In genomic region chr12:17478196-17478595, GRCm38 (mm10) we compare ENCODE assay signal across 22 mouse cellular contexts.
DNase-seq lines count a peak whose midpoint lies in the region; ATAC-seq and TF ChIP-seq lines count a peak whose summit lies in the region.
"Had no signal": no experiment of that assay in that cellular context is flagged by ENCODE, and none has a peak within 500 bp of the region (broad histone marks: within the 10 kb centered on the region; RNA-seq: fewer than 3 reads in every experiment).

No protein-coding gene starts in this region.

- WGBS in heart, embryonic 12.5 days, result 81% methylated on average over 12 of the region's 12 CpGs
- WGBS in liver, adult 2 months, result 53% methylated on average over 12 of the region's 12 CpGs
- 78% methylated on average over 12 of the region's 12 CpGs for WGBS in liver, postnatal 0 days (ENCODE audit: insufficient replicate concordance)

- H3K4me2 ChIP-seq in heart, embryonic 12.5 days, result no peak overlapping the region
- no peak overlapping the region for H3K4me2 ChIP-seq in liver, postnatal 0 days (ENCODE audit: low read depth, low read length)
- H3K4me2 ChIP-seq: embryonic facial prominence, embryonic 15.5 days; forebrain, embryonic 12.5 days; heart, embryonic 11.5 days; hindbrain, embryonic 12.5 days had no signal

- H3K4me3 ChIP-seq in heart, embryonic 12.5 days, result no peak overlapping the region
- H3K4me3 ChIP-seq in liver, adult 2 months (ENCODE audit: insufficient read depth, low read depth, low read length), result no peak overlapping the region
- H3K4me3 ChIP-seq in liver, postnatal 0 days (ENCODE audit: low read depth, low read length), result no peak overlapping the region
- H3K4me3 ChIP-seq: embryonic facial prominence, embryonic 15.5 days; erythroblast, embryonic 14.5 days; forebrain, embryonic 12.5 days; heart, adult 2 months; hindbrain, embryonic 12.5 days had no signal

- no peak for TF ChIP-seq EP300 in liver, postnatal 0 days (IDR thresholded peaks at IDR 0.05; ENCODE audit: low read depth)

- no peaks in the 10 kb centered on the region for H3K9me3 ChIP-seq in heart, embryonic 12.5 days (replicated peaks)
- H3K9me3 ChIP-seq in liver, postnatal 0 days (ENCODE audit: low read length), result no peaks in the 10 kb centered on the region
- H3K9me3 ChIP-seq: embryonic facial prominence, embryonic 15.5 days; forebrain, embryonic 12.5 days; hindbrain, embryonic 12.5 days had no signal

- peak; percentile 71 for DNase-seq in heart, adult 11 months
- DNase-seq in liver, adult 2 months (ENCODE audit: extremely low read depth, low read depth, low spot score), result peak; percentile 68
- no peak for DNase-seq in liver, postnatal 0 days
- peak; percentile 35 for DNase-seq in testis, postnatal 10 days (ENCODE audit: low spot score)
- DNase-seq in testis, postnatal 14 days (ENCODE audit: low spot score), result no peak
- peak; percentile 11 to 52 for DNase-seq in urinary bladder, postnatal 4 days (ENCODE audit: low spot score in 2 of 2)
- no peak for DNase-seq in urinary bladder, postnatal 25 days (ENCODE audit: low spot score)
- DNase-seq: adrenal gland, postnatal 10 days; cerebellum, adult 11 months; cerebellum, adult 8-10 months; cerebellum, postnatal 14 days; embryo, embryonic 11 days; gastrocnemius, postnatal 10 days; heart, postnatal 36 days had no signal

- no peak for TF ChIP-seq POLR2A in liver, adult 2 months (IDR thresholded peaks at IDR 0.05; ENCODE audit: extremely low read depth, insufficient read depth, low read length)

- H3K4me1 ChIP-seq in heart, embryonic 12.5 days (replicated peaks), result no peaks in the 10 kb centered on the region
- H3K4me1 ChIP-seq in liver, adult 2 months (ENCODE audit: control insufficient read depth, insufficient read depth, low read length), result peaks cover 7% of the 10 kb centered on the region; the same call in 1 of the 2 replicates
- peaks cover 4% of the 10 kb centered on the region for H3K4me1 ChIP-seq in liver, postnatal 0 days (ENCODE audit: insufficient read depth)
- H3K4me1 ChIP-seq: embryonic facial prominence, embryonic 15.5 days; forebrain, embryonic 12.5 days; hindbrain, embryonic 12.5 days had no signal

- no peaks in the 10 kb centered on the region for H3K79me2 ChIP-seq in liver, adult 2 months (ENCODE audit: control insufficient read depth, insufficient read depth, low read length)

- H3K27me3 ChIP-seq in heart, embryonic 12.5 days (replicated peaks), result peaks cover 7% of the 10 kb centered on the region; the same call in 1 of the 2 replicates
- H3K27me3 ChIP-seq in liver, adult 2 months (ENCODE audit: control insufficient read depth, insufficient read depth, low read length), result no peaks in the 10 kb centered on the region
- H3K27me3 ChIP-seq in liver, postnatal 0 days (ENCODE audit: insufficient read depth, low read length), result no peaks in the 10 kb centered on the region
- H3K27me3 ChIP-seq: embryonic facial prominence, embryonic 15.5 days; forebrain, embryonic 12.5 days; hindbrain, embryonic 12.5 days had no signal

- no peak for ATAC-seq in heart, embryonic 12.5 days (ENCODE audit: insufficient number of reproducible peaks, low FRiP score)
- no peak for ATAC-seq in liver, postnatal 0 days
- ATAC-seq: forebrain, embryonic 16.5 days had no signal

- H3K36me3 ChIP-seq in heart, embryonic 12.5 days, result no peaks in the 10 kb centered on the region
- no peaks in the 10 kb centered on the region for H3K36me3 ChIP-seq in liver, adult 2 months (ENCODE audit: control insufficient read depth, insufficient read depth, low read length)
- no peaks in the 10 kb centered on the region for H3K36me3 ChIP-seq in liver, postnatal 0 days (replicated peaks; ENCODE audit: insufficient read depth, low read length)
- H3K36me3 ChIP-seq: embryonic facial prominence, embryonic 15.5 days; forebrain, embryonic 12.5 days; hindbrain, embryonic 12.5 days had no signal

- no peak overlapping the region for H3K9ac ChIP-seq in heart, embryonic 12.5 days
- no peak overlapping the region for H3K9ac ChIP-seq in liver, adult 2 months (ENCODE audit: low read depth, low read length)
- H3K9ac ChIP-seq in liver, postnatal 0 days (replicated peaks), result no peak overlapping the region
- H3K9ac ChIP-seq: embryonic facial prominence, embryonic 15.5 days; forebrain, embryonic 12.5 days; hindbrain, embryonic 12.5 days had no signal

- no peak overlapping the region for H3K27ac ChIP-seq in heart, embryonic 12.5 days (ENCODE audit: poor library complexity, severe bottlenecking)
- H3K27ac ChIP-seq in liver, adult 2 months (replicated peaks; ENCODE audit: insufficient read depth, low read depth, low read length), result no peak overlapping the region
- H3K27ac ChIP-seq in liver, postnatal 0 days (ENCODE audit: low read depth), result no peak overlapping the region
- H3K27ac ChIP-seq: embryonic facial prominence, embryonic 15.5 days; forebrain, embryonic 12.5 days; heart, adult 2 months; hindbrain, embryonic 12.5 days had no signal

- TF ChIP-seq CTCF in liver, adult 2 months (IDR thresholded peaks at IDR 0.05; ENCODE audit: low read depth, low read length), result no peak
- no peak for TF ChIP-seq CTCF in liver, postnatal 0 days (IDR thresholded peaks at IDR 0.05; ENCODE audit: low read depth)

Comparison
In these comparisons a context has a peak if more than half of its experiments do, and no peak if none do; other contexts are left out.
1. DNase-seq: peak in heart, adult 11 months (single experiment), liver, adult 2 months (single experiment), testis, postnatal 10 days (single experiment) and urinary bladder, postnatal 4 days (2 of 2); none in liver, postnatal 0 days (single experiment), testis, postnatal 14 days (single experiment) and urinary bladder, postnatal 25 days (single experiment).